Mouse (Mus musculus) hindlimb bud, embryonic 11.5 days (tissue): ENCODE measurements around the gene Rnf183.

Source experiments
- DNase-seq: peaks from one replicate; pipeline ENCODE4 v3.0.0-alpha.2; 2012; ENCODE audit warnings: low read depth, low spot score; ENCODE audit errors: extremely low spot score

Gene Rnf183

GRCm38 (mm10) chr4:62384159-62384558 lies 50.9 kb downstream of the Rnf183 start:
- no peak for DNase-seq

GRCm38 (mm10) chr4:62383752-62384151 lies 51.3 kb downstream of the Rnf183 start:
- no peak for DNase-seq

DNA sequence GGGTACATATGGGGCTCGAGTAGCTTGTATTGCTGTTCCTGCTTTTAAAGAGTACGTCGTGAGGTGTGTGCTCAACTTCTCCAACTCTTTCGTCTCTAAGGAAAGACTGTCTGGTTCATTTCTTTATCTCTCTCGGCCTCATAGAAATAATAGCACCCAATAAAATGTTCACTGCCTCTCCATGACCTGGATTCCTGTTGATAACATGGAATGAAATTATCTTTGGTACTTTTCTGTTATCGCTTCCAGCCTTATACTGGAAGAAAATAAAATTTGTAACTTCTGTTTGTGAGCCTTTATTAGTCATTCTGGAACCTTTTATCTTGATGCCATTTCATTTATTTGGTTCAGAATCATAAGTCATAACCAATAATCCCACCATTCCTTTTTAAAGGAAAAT lies 51.8 kb downstream of the Rnf183 start:
- no peak for DNase-seq

- DNase-seq = no peak
These were observed 55.2 kb downstream of the Rnf183 start for GRCm38 (mm10) chr4:62379724-62380381.
